Mouse (Mus musculus) cerebellum, adult 2 months (tissue): ENCODE measurements around the gene Nudt2.

Source experiments
- CTCF ChIP-seq: fragments of 200-500 bp; IDR thresholded peaks from 2 replicates; pipeline ENCODE4 v1.5.1; 2011; ENCODE audit warnings: low read depth, mild to moderate bottlenecking, control low read depth, low read length, moderate library complexity, borderline replicate concordance; ENCODE audit not compliant: insufficient read depth
- POLR2A ChIP-seq: fragments of 200-500 bp; IDR thresholded peaks from 2 replicates; pipeline ENCODE4 v1.6.1; 2011; ENCODE audit warnings: low read length, control low read depth, borderline replicate concordance; ENCODE audit not compliant: insufficient read depth

- 0 out of 2 replicates have a peak, but pooled peaks have one; percentile 3 for TF ChIP-seq CTCF
- TF ChIP-seq POLR2A: no peak
These were observed 325 bp downstream of the Nudt2 start for GRCm38 (mm10) chr4:41465287-41465665.
